Mouse (Mus musculus) induced T-regulatory cell, adult 2 months (primary cell): ENCODE measurements around the gene Cc2d2b.

Experiments used
- DNase-seq: peaks from one replicate; pipeline ENCODE4 v3.0.0-alpha.2; 2012; ENCODE audit warnings: low read depth

Cc2d2b gene

DNA sequence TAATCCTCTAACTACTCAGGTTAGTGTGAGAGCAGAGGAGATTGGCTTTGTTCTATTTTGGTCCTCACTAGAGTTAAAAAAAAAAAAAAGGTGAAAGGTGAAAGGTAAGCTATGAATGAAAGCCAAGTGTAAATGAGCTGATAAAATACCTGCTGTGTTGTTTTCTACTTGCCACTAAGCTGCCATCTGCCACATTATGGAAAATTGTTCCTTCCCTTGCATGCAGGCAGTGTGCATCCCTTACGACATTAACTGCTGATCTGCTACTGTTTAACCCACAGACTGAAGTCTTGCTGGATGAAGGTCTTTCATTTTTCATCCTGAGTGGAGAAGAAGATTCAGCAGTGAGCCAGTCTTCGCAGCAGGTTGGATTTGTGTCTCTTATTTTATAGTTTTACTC lies 11.5 kb downstream of the Cc2d2b start:
- DNase-seq, result no peak

DNA sequence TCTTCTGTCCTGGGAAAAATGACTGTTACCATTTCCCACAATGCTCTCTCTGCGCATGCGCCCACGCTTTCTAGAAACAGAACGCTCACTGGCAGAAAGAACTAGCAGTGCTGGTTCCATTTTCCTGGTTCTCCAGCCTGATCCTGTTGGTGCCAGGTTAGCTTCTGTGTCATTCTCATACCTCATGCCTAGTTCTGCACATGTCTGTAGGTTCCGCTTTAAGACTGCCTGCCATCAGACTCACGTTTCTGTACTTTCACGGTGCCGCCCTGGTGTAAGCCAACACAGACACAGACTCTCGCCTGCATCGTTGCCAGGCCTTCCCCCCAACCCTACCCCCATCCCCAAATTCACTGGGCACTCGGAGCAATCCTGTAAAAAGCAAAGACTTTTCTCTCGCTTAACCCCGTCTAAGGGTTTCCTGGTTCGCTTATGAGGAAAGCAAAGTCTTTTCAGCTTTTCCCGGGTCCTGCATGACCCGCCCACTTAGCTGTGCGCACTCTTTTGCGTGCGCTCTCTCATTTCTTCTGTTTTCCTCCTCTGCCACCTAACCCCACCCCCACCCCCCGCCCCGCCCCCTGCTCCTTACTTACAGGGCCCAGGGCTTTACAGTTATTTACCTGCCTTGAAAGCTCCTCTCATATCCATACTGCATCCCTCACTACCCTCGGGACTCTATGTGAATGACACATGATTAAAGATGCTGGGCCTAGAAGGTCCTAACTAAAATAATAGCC lies 13.6 kb downstream of the Cc2d2b start:
- peak; percentile 76 for DNase-seq

DNA sequence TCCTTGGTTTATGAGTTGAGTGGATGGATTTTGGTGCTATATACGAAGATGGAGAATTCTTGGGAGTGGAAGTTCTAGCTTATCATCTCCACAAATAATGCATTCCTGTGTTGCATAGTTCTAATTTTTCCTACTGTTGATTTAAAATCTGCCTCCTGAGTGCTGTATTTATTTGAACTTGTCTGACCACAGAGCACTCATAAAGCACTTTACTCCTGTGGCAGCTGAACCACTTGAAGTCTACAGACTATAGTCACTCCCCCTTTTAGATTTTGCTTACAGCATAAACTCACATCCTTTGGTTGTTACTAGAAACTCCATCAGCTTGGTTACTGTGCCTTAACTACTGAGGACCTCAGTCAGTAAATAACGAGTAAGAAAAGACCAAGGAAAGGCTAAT lies 18.6 kb downstream of the Cc2d2b start:
- no peak for DNase-seq

DNA sequence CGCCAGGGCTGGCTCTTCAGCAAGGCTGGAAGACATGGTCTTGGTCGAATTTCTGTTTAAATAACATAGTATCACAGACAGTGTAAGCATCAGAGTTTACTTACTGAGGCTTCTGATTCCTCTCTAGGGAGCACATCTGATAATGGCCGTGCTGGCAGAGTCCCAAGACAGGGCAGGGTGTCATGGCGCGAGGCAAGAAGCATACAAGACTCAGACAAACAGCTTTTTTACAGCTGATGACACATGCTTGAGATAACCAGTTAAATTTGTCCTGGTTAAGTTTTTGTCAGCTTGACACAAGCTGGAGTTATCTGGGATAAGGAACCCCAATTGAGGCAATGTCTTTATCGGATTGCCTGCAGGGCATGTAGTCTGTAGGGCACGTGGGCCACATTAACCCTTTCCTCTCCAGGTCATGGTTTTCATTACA lies 20.8 kb downstream of the Cc2d2b start:
- no peak for DNase-seq

DNA sequence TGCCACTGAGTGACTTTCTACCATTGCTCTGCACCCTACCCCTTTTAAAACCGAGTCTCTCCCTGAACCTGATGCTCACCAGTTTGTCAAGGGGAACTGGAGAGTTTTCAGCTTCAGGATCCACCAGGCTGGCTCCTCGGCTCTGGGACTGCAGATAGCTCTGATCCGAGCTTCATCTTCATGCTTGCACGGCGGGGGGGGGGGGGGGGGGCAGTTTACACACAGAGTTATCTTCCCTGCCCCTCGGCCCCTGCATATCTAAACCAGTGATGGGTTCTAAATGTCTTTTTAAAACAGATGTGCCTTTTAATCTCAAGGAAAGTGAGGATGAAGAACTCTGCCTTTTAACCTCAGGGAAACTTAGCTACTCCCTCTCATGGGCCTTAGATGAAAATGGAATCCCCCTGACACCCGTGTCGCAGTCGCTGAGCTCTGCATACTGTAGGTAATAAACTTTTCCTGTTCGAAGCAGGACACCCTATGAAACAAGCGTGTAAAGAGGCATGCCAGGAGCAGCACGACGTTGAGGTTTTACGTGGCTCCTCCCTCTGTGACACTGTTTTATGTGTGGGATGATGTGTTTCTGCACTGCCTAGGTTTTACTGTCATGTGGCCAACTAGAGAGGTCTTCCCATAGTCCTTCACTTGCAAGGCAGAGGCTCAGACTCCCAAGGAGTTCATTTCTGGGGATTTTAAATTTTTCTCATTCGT lies 39.6 kb downstream of the Cc2d2b start:
- DNase-seq, result peak; percentile 14

DNA sequence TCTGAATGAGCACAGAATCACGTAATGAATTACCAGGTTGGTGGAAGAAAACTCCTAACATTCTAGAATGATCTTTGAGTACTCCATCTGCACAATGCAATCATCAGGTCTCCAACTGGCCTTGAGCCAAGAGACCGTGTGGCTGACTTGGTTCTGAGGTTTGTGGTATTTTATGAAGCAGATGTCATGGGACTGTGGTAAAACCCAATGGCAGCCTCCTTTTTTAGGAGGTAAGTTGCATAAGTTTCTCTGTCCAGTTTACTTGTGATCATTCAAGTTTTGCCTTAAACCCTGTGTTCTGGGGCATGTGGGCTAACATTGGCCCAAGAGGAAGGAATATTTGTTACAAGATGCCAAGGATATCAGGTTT lies 40.1 kb downstream of the Cc2d2b start:
- DNase-seq, result peak; percentile 5

DNA sequence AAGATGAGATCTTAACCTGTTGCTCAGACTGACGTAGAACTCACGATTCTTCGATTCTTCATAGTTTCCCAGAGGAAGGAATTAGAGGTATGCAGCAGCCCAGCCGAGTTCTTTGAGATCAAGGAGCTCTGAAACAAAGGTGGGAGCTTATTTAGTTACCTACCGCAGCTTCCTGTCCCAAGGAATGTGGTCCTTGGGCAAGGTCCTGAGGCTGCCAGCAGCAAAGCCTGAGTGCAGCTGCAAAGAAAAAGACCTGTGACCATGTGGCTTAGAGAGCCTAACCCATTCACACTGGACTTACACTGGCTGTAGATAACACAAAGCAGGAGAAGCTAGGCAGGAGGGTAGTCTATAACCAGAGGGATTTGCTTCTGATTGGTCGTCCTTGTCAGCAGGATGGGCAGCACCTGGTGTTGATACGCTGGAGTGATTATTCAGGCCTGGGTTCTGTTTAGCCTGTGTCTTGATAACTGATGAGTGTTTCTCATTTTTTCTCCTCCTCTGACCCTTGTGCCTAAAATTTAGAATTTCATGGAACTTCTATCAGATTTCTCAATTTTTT lies 56.7 kb downstream of the Cc2d2b start:
- DNase-seq, result no peak

DNA sequence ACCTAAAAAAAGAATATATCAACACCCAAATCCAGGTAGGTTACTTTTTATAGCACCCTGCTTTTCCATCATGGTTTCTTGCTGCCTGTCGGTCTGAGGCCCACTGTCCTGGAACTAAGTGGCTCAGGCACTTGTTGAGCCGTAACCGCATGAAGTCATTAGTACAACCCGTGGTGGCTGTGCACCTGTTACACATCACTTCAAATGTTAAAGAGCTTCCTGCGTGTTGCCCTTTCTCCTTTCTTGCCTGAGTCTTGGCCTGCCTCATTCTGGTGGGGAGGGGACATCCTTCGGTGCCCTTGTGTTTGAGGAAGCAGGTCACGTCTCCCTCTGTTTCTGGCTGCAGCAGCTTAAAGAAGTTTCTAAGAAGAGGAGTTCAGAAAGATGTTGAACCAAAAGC lies 61.3 kb downstream of the Cc2d2b start:
- DNase-seq, result peak; percentile 45

DNA sequence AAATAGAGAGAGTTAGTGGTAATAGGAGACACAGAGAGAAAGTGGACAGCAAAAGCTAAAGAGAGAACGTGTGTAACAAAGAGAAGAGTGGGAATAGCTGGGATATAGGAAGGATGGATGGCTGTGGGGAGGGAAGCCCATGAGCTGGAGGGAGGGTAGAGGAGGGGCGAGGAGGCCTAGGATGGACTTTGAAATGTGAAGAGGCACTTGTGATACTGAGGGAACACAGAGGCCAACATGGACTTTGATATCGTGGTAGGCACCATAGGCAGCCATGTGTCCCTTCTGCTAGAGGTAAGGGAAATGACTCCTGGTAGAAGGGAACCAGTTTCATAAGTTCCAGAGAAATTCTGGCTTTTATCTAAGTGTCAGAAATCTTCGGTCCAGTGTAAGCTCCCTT lies 63.3 kb downstream of the Cc2d2b start:
- no peak for DNase-seq

DNA sequence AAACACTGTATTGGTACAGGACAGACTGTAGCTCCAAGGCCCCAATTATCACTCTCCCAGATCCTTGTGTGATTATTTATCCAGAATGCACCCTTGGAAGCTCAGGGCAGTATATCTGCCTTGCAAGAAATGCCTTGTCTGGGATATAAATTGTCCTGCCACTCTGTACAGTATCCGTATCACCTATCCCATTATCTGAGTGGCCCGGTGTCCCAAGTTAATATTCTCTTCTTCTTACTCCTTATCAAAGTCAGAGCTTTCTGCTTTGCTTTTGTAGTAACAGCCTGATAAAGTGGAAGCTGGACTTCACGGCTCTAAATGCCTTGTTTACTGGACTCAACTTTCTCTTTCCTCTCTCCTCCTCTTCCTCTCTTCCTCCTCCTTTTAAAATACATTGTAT lies 64.2 kb downstream of the Cc2d2b start:
- DNase-seq, result no peak

DNA sequence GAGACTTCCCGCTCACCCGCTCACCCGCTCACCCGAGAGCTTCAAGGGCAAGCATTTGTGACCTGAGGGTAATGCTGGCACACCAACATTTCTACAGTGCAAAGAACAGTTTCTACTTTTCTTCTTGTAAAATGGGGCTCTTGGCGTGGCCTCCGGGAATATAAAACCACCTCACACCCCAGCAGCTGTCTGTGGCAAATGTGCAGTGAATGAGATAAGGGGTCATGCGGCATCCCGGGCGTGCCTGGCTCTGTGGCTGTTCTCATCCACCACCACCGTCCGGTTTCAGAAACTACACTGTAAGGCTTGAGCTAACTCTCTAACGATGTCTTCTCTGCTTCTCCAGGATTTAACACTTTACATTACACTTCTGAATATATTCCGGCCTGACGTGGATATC lies 64.8 kb downstream of the Cc2d2b start:
- DNase-seq, result no peak

DNA sequence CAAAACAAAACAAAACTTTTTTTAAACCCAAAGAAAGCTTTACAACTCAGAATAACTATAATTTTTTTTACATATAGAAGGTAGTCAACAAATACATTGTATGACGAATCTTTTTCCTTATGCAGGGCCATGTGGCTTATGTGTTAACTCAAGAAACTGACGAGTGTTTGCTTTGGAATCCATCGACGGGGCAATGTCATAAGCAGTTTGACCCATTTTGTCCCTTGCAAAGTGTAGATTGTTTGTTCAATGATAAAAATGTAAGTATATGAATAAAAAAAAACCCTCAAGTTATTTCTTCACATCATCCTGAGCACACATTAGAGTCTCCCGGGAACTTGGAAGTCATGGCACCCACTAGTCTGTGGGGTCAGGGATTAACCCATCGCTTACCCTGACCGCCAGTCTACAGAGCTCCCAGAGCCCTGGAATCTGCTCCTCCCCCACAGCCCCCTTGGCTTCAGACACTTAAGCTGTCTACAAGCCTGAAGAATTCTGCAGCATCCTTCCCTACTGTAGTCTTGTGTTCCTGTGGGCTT lies 67.2 kb downstream of the Cc2d2b start:
- DNase-seq, result no peak

DNA sequence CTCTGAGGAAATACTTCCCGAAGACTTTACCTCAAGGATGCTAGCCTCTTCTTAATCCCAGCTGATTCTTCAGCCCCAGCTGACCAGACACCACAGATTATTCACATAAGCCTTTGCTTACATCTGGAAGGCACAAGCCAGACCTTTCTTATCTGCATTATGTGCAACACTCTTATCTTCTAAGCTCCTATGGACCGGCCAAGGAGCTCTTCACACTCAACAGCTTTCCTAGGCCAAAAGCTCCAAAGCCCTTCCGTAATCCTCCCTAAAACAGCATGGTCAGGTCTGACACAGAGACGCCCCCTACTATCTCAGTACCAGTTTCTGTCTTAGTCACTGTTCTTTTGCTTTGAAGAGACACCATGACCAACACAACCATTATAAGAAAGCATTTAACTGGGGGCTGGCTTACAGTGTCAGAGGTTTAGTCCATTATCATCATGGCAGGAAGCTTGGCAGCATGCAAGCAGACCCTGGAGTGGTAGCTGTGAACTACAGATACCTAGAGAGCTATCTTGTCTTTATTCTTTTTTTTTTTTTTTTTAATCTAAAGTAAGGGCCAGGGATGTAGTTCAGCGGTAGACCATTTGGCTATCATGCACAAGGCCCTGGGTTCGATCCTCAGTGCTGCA lies 69.5 kb downstream of the Cc2d2b start:
- DNase-seq, result no peak

DNA sequence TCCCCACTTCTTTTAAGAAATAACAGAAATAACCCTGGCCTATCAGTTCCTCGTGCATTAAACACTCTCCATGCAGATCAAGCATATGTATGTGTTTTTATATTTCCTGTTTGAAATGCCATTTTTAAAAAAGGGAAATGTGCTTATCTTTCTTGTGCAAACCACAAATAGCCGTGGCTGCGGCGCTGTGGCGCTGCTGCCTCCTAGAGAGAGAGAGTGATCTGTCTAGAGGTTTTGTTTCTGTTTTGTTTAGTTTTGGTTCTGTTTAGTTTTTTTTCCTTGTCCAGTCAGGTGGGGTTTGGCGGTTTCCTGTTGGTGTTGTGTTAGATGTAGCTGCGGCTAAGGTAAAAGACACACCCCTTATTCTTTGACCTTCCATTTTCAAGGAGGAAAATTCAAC lies 70.2 kb downstream of the Cc2d2b start:
- DNase-seq, result peak; percentile 69

DNA sequence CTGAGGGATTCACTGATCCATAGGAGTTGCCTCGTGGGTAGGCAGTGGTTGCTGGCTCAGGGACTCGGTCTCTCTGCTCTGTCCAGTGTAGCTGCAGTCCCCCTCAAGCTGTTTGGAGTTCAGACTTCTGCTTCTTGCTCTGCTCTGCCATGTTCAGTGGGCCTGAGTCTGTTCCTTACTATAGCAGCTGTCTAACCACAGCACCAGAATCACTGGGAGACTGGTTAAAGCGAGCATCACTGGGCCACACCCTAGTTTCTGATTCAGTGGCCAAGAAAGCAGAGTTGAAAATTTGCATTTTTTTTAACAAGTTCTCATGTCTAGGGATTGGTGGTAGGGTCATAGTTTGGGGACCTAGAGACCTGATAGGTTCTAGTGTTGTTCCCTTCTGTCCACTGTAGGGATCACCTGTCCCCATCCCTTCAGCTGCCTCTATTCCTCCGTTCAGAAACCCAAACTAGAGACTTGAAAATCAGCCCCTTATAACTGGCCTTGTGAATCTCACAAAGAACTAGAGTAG lies 72.8 kb downstream of the Cc2d2b start:
- DNase-seq, result peak; percentile 20

DNA sequence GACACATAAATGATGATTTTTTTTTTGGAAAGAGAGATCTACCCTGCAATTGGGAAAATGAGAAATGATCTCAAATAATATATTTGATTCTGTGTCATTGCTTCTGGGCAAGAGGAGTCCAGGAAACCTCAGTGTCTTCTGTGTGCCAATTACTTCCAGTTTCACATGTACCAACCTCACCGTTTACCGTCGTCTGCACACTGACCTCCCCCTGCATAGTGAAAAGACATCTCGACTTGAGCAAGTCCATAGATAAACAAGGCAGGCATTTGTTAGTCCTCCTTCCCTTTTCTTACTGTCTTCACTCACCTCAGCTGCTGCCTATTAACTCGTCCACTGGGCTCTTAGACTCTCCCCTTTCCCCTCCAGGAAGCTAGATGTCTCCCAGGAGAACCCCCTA lies 77.1 kb downstream of the Cc2d2b start:
- no peak for DNase-seq

DNA sequence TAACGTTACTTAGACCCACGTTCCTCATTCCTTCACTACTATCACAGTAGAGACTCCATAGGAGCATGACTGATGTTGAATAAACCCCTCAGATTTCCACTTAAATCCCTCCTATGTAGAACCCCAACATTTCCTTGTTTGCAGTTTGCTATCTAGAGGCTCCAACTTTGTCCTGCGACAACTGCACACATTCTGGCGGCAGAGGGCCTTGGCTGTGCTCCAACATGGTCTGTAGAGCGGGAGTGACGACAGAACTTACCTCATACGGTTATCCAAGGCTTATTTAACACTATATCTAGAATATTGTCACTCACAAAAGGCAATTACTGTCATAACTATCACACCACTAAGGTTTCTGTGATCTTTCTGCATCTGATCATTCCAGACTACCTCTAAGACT lies 78.2 kb downstream of the Cc2d2b start:
- no peak for DNase-seq

DNA sequence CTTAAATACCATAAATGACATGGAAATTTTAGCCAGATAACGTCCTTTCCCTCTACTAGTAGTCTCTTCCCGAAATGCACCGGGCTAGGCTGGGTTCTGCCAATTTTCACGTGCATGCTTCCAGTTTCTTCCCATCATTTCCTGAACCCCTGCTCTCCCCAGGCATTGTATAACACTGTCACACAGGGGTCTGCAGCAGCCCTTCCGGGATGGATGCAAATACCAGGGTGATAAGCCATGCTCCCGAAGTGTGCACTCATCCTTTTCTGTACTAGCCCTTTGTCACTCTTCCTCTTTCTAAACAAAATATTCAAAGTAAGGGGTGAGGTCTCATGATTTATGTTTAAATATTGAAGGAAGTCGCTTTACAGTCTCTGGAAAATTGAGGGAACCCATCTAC lies 81.6 kb downstream of the Cc2d2b start:
- DNase-seq, result no peak

DNA sequence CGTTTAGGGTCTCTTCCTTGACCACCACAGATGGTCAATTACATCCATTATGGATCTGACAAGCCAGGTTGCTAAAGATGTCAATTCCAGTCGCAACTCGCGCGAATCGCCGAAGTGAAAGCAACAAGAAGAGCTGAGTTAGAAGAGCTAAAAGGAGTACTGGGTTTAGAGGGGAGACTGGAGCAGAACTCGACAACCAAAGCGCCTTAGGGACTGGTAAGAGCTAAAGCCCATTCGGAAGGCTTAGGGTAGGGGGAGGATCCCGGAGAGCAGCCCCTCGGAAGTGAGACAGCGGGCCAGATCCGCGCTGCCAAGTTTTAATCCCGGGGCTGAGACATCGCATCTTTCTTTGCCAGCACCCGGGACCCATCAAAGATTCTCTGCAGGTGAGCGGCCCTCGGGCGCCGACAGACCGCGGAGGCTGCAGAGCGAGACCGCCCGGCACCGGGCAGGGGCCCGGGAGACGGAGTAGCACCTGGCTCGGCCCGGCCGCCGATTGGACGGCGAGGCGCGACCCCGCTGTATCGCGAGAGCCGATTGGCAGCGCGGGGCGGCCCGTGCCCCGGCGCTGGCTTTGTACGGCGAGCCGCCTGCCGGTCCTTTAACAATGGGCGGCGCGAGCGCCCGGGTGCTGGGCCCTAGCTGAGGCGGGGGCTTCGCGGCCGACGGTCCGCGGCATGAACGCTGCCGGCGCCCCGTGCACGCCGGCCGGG lies 82.3 kb downstream of the Cc2d2b start, which contains the start of gene Ccnj:
Gene Ccnj (plus strand): TSS at position 577 of the 713 bp plus-strand sequence.
- DNase-seq, result peak; percentile 91

DNA sequence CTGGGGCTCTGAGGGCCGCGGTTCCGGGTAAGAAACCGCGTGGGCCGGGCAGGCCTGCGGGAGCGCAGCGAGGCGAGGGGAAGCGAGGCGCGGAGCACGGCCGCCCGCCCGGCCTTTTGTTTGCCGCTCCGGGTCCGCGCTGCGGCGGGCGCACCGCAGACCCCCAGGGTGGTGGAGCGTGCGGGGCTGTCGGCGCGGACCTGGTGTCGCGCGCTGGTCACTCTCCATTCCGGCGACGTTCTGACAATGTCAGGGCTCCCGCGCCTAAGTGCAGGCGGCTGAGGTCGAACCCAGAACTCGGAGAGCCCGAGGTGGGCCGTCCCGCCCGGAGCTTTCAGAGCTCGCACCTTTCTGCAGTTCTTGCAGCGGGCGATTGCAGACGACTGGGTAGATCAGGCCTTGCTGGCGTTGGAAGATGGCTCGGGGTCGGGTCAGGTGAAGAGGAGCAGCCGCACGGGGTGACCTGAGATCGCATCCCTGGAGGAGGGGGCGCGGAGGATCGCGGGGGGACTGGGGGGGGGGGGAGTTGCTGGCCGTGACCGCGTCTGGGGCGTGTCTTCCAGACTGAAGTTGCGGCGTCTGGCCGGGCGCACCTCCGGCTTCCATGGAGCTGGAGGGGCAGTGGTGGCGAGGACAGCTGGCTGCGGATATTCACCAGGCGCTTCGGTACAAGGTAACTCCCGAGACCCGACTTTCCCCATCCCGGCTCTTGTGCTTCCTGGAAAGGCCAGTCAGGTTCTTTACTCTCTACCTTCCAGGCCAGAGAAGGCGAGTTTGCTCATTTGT lies 83.1 kb downstream of the Cc2d2b start:
- peak; percentile 56 for DNase-seq

DNA sequence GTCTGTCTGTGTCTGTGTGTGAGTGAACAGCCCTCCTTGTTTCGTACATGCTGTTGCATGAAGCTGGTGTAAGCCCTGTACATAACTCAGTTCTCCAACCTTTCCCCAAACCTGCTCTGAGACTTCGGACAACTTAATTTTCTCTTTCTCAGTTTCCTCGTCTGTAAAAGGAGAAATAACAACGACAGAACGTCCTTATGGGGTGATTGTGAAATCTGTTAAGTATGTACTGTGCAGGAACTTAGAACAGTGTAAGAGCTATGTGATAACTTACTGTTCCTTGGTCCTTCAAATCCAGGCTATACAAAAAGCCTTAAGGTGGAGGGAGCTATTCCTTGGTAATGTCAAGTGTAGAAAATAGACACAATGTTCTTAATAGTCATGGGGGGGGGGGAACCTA lies 83.8 kb downstream of the Cc2d2b start:
- DNase-seq, result no peak
